Mouse (Mus musculus) CH12.LX (cell line): ENCODE results near the gene Sfxn1.

Experiments
- CTCF ChIP-seq, 2 experiments: IDR thresholded peaks in 1 of 2; conservative IDR thresholded peaks in 1 of 2; 2 replicates each; pipeline ENCODE4 v1.5.1; 2011 to 2012; ENCODE audit warnings: low read depth in 2 of 2, low read length in 2 of 2, improper control_type of control experiment in 1 of 2, inconsistent platforms in 1 of 2, mild to moderate bottlenecking in 1 of 2, moderate library complexity in 1 of 2
- E2F4 ChIP-seq: IDR thresholded peaks from 2 replicates; pipeline ENCODE4 v1.6.1; 2011; ENCODE audit warnings: low read depth, low read length, improper control_type of control experiment; ENCODE audit not compliant: insufficient replicate concordance
- EP300 ChIP-seq: IDR thresholded peaks from 2 replicates; pipeline ENCODE4 v1.6.1; 2011; ENCODE audit warnings: low read length, improper control_type of control experiment
- KAT2A ChIP-seq: IDR thresholded peaks from 2 replicates; pipeline ENCODE4 v1.6.1; 2012; ENCODE audit warnings: low read length, improper control_type of control experiment, inconsistent platforms; ENCODE audit not compliant: insufficient replicate concordance
- MAFK ChIP-seq: IDR thresholded peaks from 2 replicates; pipeline ENCODE4 v1.6.1; 2011; ENCODE audit warnings: low read length, improper control_type of control experiment; ENCODE audit not compliant: insufficient replicate concordance
- MAX ChIP-seq: IDR thresholded peaks from 2 replicates; pipeline ENCODE4 v1.6.1; 2011; ENCODE audit warnings: low read length, improper control_type of control experiment
- MYC ChIP-seq: IDR thresholded peaks from 2 replicates; pipeline ENCODE4 v1.6.1; 2011; ENCODE audit warnings: low read depth, mild to moderate bottlenecking, improper control_type of control experiment, low read length
- POLR2A ChIP-seq: IDR thresholded peaks from 2 replicates; pipeline ENCODE4 v1.6.1; 2011; ENCODE audit warnings: low read depth, mild to moderate bottlenecking, improper control_type of control experiment, low read length
- POLR2AphosphoS2 ChIP-seq: IDR thresholded peaks from 2 replicates; pipeline ENCODE4 v1.6.1; 2011; ENCODE audit warnings: low read depth, low read length, improper control_type of control experiment
- USF1 ChIP-seq: IDR thresholded peaks from 2 replicates; pipeline ENCODE4 v1.6.1; 2014; ENCODE audit warnings: low read depth, mild to moderate bottlenecking, inconsistent platforms, low read length, improper control_type of control experiment

- TF ChIP-seq POLR2AphosphoS2 (no peak), MAX (no peak), MAFK (no peak), EP300 (no peak), CTCF (conservative IDR thresholded peaks at IDR 0.05 in 1 of 2, IDR thresholded peaks at IDR 0.05 in 1 of 2; ENCODE audit: low read depth in 2 of 2, low read length in 2 of 2) (no peak), POLR2A (no peak), E2F4 (no peak), KAT2A (no peak), USF1 (no peak), MYC (no peak)
Measured at GRCm38 (mm10) chr13:54073491-54073890, 1.8 kb downstream of the Sfxn1 start.
